Mouse (Mus musculus): ENCODE data around the gene Cacna1a.
"Not testable (repeated sequence)": the region's sequence is repeated elsewhere in the genome, so short reads cannot be mapped to it uniquely, and the experiment has no call there.

Gene Cacna1a

DNA sequence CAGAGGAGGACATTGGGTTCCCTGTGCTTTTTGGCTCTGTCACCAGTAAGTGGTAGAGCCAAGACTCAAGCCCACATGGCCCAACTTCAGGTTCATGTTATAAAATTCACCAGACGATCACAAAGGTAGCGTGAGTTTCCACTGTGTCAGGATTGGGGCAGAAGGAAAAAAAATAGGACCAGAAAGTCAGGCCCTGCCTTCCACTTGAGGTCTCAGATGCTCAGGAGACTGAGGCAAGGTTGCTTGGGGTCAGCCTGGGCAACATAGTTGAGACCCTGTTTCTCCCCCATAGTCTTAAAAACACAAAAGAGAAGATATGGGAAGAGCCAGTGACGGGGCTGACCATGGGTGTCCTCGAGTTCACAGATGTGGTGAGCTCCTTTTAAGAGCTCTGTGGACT lies 97.1 kb downstream of the Cacna1a start:
- DNase-seq, result no peak

DNA sequence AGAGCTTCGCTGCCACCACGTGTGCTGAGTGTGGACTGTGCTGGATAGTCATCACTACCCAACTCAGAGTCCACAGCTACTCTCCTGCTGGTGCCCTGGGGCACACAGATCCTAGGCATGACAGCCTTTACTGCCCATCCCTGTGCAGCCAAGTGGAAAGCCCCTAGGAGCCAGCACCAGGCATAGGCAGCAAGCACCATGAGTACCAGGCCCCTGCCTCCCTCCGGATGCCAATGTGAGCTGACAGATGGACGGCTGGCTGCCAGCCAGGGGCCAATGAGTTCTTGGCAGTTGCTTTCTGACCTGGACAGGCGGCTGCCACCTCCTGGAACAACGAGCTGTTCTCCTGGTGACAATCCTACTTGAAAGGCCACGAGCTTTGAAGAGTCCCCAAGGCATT lies 97.6 kb downstream of the Cacna1a start:
- no peak for DNase-seq

DNA sequence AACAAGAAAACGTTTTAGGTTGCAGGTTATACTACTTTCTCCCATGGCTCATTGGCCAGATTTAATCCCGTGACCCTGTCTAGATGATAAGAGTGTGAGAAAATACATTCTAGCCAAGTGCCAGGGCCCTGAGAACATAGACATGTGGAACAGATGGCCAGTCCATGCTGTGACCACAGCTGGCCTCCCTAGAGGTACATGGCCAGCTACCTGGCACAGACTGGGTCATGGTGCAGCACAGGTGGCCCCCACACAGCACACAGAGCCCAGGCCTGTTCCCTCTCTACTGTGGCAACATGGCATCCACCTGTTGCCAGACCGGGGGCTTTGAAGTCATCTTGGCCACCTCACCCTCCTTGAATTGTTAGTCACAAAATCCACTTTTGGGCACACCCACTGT lies 101.0 kb downstream of the Cacna1a start:
- DNase-seq, result no peak

DNA sequence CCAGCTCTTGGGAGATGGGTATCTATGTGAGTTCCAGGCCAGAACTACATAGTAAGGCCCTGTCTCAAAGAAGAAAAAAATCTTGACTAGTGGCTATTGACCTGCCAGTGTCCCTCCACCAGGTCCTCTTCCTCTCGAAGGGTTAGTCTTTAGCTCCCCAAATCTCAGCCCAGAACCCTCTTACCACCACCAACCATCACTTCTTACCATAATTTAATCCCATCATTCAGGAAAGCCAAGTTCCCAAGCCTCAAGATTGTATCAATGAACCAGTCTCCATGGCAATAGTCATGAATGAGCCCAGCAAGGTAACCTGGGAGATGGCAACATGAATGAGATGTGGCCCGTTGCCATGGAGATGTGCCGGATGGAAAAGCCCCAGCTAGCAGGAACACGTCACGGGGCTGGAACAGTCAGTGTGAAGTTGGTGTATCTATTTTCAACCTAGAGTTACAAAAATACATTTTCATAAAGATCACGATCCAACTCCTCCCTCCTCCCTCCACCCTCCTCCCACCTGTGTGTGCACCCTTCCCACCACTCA lies 106.4 kb downstream of the Cacna1a start:
- no peak for DNase-seq

DNA sequence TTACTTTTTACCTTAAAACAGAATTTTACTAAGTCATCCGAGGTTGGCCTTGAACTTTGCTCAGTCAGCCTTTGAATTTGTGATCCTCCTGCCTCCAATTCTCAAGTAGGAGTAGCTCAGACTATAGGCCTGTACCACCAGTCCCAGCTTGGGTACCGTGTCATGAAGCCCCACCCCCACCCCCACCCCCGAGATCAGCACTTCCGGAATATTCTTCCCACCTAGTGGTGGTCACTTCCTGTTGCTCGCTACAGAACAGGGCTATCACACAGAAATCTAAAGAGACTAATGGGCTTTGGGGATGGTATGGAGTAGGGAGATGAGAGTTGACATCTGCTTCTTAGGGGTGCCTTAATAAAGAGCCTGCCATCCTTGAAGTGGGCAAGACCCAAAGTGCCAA lies 112.9 kb downstream of the Cacna1a start:
- no peak for DNase-seq

DNA sequence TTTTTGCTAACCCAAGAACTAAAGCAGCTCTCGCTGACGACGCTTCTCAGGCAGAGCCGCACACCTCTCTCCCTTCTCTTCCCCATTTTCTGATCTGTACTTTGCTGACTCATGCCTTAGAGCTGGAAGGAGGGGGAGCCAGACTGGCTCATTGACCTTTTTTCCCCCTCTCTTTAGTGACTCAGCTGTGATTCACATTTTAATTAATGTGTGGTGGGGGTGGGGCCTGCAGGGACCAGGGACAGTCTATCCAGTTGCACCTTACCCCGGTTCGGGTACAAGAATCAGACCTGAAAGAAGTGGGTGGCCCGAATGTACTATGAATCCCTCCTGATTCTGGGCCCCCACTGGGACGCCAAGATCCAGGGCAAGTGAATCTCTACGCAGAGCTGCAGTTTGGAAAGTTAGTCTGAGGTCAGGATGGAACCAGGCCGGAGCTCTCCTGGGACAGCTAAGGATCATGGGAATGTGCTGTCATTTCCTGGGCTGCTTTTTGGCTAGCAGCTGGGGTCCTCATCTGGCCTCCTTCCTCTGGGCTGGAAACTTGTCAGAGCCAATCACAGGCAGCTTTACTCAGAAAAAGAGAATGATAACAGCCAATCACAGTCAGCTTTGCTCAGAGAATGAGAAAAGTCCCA lies 113.5 kb downstream of the Cacna1a start:
- no peak for DNase-seq

DNA sequence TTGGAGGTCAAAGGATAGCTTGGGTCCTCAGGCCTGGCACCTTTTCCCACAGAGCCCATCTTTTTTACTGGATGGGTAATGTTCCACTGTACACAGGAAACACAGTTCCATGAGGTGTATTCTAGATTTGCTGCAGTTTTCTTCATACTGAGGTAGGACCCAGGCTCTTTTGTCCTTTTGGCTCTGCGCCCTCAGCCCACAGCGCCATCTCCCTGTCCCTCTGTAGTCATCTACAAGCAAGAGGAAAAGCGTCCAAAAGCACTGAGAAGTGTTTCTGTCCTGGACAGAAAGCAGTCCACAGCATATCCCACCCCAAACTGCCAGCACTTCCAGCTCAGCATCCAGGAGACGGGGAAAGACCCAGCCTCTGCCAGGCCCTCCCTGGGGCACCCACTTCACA lies 114.4 kb downstream of the Cacna1a start:
- DNase-seq, result no peak

DNA sequence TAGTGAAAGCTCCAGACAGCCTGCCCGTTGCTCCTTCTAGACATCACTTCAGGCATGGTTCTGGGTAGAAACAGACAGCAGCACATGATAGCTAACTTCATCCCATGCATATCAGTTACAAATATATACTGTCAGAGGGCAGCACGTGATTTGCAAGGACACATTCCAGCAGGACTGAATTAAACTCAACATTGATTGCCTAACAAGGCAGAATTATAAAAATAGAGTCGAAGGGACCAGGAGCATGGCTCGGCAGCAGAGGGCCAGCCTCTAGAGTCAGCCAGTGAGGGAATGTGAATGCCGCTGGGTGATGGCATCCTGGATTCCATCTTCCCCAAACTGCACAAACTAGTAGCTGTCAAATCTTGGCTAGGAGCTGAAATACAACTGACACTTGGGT lies 119.0 kb downstream of the Cacna1a start:
- no peak for DNase-seq

DNA sequence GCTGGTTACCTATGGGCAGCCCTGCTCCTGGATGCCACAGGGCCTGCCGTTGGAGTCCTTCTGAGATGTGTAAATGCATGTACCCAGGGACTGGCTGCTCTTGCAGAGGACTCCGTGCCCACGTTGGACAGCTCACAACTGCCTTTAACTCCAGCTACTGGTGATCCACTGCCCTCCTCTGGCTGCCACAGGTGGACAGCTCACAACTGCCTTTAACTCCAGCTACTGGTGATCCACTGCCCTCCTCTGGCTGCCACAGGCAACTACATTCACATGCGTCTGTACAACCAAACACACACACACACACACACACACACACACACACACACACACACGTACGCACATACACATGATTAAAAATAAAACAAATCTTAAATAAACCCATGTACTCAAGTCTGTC lies 121.5 kb downstream of the Cacna1a start:
- DNase-seq, result not testable (repeated sequence)

DNA sequence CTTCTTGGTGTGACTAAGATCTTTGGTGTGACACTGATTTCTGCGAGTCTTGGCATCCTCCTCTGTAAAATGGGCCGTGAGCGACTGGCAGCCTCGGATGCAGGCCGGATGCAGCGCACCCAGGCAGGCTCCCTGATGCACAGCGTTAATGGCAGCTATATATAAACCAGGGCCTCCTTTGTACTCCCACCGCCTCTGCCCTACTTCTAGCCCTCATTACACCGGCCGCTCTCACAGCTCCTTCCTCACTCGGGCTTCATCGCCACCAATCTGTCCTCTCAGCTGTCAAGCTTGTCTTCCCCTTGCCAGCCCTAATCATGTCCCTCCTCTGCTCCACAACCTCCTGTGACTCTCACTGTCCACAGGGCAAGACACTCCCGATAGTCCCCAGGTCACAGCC lies 123.4 kb downstream of the Cacna1a start:
- DNase-seq, result no peak

DNA sequence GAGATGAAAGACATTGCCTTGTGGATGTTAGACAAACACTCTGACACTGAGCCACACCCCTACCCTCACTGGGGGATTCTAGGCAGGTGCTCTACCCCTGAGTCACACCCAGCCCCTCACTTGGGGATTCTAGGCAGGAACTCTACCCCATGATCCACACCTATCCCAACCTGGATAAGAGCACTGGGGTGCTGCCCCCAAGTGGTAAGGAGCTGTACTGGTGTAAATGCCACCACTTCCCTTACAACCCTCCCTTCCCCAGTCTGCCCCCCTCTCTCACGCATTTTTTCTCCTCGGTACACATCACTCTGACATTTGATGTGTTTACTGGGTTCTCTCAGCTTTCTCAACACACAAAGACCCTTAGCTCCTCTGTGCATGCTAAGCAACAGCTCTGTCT lies 125.5 kb downstream of the Cacna1a start:
- no peak for DNase-seq

DNA sequence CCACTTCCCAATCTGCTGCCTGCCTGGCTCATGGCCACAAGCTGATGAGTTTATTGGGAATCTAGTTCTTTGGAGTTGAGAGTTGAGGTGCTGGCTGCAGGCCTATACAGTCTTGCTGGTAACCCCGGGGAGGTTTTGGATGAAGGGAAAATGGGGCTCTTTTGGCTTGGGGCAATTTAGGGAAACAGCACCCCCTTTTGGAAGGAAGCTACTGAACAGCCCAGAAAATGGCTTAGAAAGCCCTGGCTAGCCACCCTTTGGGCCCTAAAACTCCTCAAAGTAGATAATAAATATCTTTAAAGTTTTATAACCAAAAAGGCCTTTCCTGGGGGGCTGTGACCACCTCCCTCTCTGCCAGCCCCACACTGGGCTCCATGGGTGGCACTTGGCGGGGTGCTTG lies 129.9 kb downstream of the Cacna1a start:
- DNase-seq, result no peak

DNA sequence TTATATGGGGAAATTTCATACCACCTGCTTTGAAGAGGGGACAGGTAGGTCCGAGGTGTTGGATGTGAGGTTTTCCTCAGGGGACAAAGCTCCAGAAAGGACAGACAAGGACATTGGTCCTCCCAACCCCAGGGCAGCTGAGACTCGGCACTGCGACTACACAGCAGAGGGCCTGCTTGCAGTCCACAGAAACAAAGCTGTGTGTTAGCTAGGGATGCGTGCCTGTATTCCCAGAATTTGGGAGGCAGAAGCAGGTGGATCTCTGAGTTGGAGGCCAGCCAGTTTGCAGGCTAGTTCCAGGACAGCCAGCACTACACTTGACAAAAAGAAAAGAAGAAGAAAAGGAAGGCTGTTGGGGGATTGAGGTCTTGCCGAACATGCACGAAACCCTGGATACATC lies 130.5 kb downstream of the Cacna1a start:
- DNase-seq, result no peak

DNA sequence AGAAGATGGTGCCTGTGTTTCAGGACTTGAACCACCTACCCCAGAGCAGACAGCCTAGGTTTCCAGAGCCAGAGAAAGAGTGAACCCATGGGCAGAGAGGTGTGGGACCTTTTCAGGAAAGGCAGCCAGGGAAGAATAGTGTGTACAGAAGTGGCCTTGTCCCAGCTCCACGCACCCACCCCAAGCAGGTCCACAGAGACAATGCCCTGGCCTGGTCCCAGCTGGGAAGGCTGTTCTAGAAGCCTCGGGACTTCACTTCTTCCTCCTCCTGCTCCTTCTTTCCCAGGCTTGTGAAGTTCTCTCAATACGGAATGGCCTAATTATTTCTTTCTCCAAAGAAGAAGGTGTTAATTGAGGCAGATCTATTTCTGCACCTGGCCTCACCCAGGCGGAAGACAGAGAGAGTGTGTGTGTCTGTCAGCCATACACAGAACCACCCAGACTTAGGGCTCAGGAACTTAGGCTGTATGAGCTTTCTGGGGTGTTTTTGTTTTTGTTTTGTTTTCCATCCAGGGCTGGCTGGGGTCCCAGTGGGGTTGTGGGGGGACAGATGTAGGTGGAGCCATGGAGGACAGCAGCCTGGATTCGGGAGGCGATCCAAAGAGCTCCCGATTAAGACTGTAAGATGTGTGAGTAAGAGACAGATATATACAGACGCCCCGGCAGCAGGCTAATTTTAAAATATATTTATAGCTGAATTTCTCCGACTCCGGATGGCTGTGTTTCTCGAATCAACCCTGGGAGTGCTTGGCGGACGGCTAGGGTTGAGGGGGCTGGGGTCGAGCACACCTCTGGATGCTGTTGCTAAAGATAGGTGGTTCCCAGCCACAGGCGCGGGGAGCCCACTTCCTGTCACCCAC lies 131.8 kb downstream of the Cacna1a start:
- no peak for DNase-seq

DNA sequence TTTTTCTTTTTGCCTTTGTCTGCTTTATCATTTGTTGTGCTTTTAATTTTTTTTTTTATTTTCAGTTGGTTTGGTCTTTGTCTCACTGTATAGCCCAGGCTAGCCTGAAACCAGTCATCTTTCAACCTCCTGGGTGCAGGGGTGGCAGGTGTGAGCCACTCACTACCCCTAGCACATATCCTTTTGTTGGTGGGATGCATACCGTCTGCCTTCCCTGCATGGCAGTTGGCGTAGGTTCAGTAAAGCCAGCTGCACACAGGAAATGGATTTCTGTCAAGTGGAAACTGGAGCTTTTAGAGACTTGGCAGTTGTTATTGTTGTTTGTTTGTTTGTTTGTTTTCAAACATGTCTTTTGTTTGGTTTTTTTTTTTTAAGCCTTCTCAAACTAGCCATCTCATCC lies 132.8 kb downstream of the Cacna1a start:
- peak in 1 of 2 experiments; percentile 43 for DNase-seq

DNA sequence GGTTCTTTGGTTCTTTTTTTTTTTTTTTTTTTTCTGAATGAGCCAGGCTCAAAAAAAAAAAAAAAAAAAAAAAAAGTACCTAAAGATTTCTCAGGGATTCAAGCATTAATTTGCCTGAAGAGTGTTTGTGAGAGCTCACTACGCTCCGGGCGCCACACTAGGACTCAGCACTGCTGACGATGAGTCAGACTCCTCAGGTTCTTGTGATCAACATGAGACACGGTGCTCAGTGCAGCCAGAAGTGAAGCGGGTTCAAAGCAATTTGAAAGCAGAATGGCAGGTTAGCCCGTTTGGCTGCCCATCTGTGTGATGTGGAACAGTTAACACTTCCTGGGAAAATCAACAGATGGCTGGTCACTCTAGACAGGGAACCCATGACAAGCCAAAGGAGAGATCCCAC lies 139.8 kb downstream of the Cacna1a start:
- DNase-seq, result no peak

DNA sequence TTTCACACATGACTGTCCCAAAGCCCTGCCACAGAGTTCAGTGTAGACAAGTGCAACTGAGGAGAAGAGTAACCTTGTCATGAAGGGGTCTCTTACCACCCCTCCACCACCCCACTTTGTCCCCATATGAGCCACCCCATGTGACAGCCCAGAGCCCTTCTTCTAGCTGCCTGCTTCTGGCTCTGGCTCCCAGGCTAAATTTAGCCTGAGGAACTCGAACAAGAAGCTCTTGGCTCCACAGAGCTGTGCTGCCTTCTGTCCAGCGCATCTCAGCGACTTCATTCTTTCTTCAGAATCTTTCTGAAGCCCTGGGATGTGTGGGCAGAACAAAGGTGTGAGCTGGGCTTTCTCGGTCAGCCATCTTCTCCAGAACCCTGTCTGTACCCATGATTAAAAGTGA lies 141.3 kb downstream of the Cacna1a start:
- DNase-seq, result no peak

DNA sequence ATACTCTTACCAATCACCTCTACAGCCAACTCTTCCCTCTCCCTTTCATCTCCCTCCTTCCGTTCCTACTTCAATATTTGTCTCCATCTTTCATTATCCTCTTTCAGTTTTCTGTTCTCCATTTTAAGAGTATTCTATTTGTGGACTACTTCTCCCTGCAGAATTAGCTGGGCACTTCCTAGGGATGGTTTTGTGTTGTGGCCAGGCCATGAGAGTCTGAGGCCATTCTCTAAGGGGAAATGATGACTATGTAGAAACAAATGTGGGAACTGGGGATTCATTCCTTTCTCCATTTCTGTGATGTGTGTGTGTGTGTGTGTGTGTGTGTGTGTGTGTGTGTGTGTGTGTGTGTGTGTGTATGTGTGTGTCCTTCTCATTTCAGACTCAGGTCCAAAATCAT lies 144.5 kb downstream of the Cacna1a start:
- DNase-seq, result no peak

DNA sequence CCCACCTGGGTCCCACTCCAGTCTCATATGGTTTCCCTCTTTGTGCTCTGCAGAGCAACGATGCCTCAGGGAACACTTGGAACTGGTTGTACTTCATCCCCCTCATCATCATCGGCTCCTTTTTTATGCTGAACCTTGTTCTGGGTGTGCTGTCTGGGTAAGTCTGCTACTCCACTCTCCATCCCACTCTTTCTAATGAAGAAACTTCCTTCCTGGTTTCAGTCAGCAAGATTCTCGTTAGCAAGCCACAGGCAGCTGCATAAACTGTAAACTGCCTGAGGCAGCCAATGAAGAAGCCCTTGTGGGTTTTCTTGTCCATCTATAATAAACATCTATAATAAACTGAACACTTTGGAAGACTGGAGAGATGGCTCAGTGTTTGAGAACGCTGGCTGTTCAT lies 145.1 kb downstream of the Cacna1a start:
- DNase-seq, result no peak

DNA sequence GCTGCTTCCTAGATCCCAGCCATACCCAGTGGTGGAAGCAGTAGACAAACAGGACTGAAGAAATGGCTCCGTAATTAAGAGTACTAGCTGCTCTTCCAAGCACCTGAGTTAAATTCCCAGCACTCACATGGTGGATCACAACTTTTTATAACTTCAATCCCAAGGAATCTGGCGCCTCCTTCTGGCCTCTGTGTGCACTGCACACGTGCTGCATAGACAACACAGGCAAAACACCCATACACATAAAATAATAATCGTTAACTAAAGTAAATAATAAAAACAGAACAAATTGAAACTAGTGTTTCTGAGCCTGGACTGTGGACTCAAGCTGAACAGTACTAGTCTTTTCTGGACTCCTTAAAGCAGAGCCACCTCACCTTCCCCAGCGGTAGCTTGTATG lies 148.7 kb downstream of the Cacna1a start:
- DNase-seq, result no peak

DNA sequence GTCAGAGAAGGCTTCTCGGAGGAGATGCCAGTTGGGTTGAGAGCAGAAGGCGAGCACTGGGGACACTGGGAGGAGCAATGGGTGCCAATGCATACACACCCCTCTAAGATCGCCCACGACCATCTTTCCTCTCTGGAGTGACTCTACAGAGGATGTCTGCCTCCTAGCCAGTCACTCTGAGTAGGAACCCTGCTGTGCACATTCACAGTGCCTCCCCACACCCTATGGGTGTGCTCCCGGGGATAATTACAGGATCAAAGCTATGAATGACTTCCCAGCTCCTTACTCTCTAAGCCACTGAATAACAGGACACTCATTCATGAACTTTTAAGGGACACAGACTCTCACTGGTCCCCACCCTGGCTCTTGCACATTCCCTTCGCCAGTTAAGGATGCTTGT lies 151.1 kb downstream of the Cacna1a start:
- no peak for DNase-seq

DNA sequence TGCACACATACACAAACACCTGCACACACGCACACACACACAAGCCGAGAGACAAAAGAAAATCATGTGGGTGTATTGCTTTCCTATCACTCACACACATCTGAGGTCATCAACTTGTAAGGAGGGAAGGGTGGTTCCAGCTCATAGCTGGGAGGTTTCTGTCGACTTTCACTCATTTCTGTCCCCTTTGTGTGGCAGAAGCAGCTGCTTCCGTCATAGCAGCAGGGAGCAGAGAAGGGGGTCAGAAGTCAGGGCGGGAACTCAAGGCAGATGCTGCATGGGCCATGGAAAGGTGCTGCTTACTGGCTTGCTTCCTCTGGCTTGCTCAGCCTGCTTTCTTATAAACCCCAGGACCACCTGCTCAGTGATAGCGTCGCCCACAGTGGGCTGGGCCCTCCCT lies 154.2 kb downstream of the Cacna1a start:
- DNase-seq, result peak; percentile 45 to 73

DNA sequence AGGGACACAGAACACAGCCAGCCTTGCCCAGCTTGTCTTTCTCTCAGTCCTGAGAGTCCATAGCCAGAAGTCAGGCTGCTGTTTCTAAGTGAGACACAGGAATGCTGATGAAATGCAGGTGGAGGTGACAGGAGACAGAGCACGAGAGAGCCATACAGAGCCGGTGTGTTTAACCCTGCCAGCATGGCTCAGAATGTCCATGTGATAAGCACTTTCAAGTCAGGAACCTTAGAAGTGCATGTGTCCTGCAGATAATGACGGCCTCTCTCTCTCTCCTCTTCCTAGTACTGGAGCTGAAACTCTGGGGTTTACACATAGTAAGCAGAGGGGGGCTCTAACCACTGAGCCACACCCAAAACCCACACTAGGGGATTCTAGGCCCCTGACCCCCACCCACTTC lies 157.3 kb downstream of the Cacna1a start:
- no peak for DNase-seq

DNA sequence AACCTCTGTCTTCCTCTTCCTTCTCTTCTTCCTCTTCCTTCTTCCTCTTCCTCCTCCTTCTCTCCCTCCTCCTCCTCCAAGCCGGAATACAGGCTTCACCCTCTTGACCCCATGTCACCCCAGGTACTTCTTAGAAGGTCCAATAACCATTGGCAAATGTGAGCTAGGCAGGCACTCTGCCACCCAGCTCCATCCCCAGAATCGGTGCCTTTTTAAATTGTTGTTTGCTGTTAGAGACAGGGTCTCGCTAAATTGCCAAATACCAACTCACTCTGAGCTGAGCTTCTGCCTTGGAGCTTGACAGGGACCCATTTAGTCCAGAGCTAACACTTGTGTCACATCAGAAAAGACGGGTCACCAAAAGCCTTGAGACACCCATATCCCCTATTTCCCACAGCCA lies 164.2 kb downstream of the Cacna1a start:
- DNase-seq, result no peak

All from thymus, postnatal 36 days (tissue).